Mouse (Mus musculus): Measurements from ENCODE around the gene Vmn2r83.

DNA sequence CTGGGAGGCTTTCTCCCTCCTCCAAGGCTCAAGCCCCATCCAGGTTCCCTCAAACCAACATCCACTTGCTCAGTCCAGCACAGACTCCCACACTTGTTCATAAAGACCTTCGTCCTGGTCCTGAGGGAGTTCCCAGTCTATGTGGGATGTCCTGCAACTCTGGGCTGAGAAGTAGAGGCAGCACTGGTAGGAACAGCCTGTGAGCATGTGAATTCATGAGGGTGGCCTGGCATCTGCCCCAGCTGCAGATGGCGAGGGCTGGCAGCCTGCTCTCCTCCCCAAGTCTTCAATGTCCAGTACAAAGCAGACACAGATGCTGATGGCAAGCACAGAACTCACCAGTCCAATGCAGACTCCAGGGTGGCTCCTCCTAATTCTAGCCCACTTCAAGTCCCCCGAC lies 69.8 kb downstream of the Vmn2r83 start:
- TF ChIP-seq CTCF (IDR thresholded peaks at IDR 0.05; ENCODE audit: low read depth) (no peak), EP300 (optimal IDR thresholded peaks at IDR 0.05) (no peak)
